Mouse (Mus musculus): ENCODE data around the gene Bche.

Bche gene

GRCm38 (mm10) chr3:73708410-73708714 is at the start of gene Bche:
Gene Bche, minus strand, starts transcription at chr3:73708415.
- DNase-seq (ENCODE audit: low read depth, low spot score): no peak

DNA sequence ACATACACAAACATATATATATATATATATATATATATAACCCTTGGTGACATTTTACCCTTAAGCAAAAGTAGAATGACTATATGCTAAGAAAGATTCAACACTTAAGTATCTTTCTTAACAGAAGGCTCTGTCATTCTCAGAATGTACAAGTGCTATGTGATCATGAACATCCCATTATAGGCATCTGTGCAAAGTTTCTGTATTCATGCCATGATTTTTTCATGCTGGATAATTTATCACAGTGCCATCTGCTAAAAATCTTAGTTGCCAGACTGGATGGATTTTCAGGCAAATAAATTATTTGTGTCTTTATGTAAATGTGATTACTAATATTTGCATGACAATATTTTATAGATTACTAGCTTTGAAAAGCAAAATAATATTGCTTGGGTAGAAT is 33.8 kb upstream of the Bche start:
- no peak for DNase-seq (ENCODE audit: low read depth, low spot score)

DNA sequence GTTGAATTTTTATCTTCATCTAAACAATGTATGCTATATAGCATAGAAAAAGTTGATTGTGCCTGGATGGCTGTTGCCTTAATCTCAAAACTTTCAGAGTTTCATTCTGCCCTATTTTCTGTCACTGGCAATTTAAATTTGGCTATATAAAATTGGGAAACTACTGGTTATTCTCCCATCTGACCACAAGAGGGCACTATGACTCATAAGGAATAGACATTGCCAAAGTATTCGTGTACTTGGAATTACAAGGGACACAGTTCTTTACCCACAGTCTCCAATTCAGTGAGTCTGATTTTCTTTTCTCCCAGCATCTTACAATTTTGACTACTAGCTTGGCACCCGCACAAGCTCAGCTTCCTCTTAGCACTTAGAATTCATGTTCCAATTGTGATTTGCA is 23.5 kb upstream of the Bche start:
- peak; percentile 50 for DNase-seq (ENCODE audit: low read depth, low spot score)

GRCm38 (mm10) chr3:73729511-73729910 is 21.3 kb upstream of the Bche start:
- no peak for DNase-seq (ENCODE audit: low read depth, low spot score)

DNA sequence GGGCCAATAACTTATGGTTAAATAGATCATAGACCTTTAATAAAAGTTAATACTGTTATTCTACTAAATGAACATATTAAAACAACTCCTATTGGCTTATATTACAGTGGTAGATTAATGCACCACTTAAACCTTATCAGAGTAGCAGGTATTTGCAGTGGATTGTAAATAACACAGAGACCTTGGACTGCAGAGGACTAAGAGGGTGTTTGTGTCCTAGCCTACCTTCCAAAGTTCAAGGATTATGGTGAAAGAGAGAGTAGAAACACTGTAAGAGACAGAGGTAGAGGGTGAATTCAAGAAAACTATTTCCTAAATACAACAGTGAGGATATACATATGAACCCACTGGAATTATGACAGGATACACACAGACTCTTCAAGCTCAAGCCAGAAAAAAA is 17.5 kb upstream of the Bche start:
- DNase-seq (ENCODE audit: low read depth, low spot score): no peak

DNA sequence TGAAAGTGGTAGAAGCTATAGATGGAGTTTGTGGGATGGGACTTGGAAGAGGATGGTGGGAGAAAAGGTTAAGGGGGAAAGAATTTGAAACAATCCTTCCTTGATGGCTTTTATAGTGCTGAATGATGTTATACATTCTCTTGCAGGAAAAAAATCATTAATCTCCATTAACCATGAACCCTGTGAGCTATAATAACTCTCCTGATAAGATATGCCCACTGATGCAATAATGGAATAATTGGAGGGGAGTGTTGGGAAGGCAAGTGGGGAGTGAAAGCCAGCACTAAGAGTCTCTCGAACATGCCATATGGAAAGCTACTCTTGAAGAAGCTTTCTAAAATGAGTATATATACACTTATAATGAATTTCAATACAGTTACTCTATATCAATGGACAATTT is 16.7 kb upstream of the Bche start:
- no peak for DNase-seq (ENCODE audit: low read depth, low spot score)

- DNase-seq (ENCODE audit: low read depth, low spot score): no peak
These were observed 9.5 kb upstream of the Bche start for GRCm38 (mm10) chr3:73717610-73718284.

GRCm38 (mm10) chr3:73709871-73710270 is 1.7 kb upstream of the Bche start:
- DNase-seq (ENCODE audit: low read depth, low spot score): no peak

- DNase-seq (ENCODE audit: low read depth, low spot score): no peak
These were observed 480 bp downstream of the Bche start for GRCm38 (mm10) chr3:73707461-73708409.

DNA sequence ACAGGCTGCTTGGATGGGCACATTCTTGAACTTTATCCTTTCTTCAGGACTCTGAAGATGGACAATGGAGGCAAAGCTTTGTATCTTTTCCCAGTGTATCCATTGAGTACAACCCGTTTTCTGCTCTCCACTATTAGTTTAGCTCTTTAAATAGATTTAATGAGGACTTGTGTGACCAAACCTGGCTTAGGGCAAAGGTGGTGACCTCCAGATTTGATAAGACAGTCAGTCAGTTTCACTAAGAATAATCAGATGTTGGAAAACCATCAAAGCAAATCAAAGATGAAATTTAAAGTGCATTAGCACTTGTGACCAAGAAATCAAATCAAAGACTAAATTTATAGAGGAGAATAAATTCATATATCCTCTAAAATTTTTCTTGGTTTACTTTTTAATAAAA is 1.7 kb downstream of the Bche start:
- DNase-seq (ENCODE audit: low read depth, low spot score): no peak

GRCm38 (mm10) chr3:73698889-73699288 is 9.3 kb downstream of the Bche start:
- no peak for DNase-seq (ENCODE audit: low read depth, low spot score)

- no peak for DNase-seq (ENCODE audit: low read depth, low spot score)
These were observed 34.9 kb downstream of the Bche start for GRCm38 (mm10) chr3:73673333-73673732.

GRCm38 (mm10) chr3:73668172-73668571 is 40.0 kb downstream of the Bche start:
- DNase-seq (ENCODE audit: low read depth, low spot score): no peak

GRCm38 (mm10) chr3:73667245-73668131 is 40.7 kb downstream of the Bche start:
- no peak for DNase-seq (ENCODE audit: low read depth, low spot score)

DNA sequence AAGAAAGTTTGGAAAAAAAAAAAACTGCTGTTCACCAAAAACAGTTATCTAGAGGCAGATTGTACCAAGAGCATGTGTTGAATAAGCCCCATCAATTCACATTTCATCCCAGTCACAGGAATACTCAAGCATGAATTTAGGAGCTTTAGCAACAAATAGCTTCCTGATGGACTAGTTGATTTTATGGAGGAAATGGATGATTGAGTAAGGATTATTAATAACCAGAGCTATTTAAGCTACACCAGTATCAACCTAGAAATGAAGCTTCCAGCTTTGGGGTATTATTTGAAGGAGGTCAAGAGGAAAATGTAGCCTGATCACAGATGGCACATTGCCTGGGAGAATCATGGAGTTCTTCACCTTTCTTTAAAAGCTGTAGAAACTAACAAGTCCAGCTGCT is 57.9 kb downstream of the Bche start:
- DNase-seq (ENCODE audit: low read depth, low spot score): no peak

DNA sequence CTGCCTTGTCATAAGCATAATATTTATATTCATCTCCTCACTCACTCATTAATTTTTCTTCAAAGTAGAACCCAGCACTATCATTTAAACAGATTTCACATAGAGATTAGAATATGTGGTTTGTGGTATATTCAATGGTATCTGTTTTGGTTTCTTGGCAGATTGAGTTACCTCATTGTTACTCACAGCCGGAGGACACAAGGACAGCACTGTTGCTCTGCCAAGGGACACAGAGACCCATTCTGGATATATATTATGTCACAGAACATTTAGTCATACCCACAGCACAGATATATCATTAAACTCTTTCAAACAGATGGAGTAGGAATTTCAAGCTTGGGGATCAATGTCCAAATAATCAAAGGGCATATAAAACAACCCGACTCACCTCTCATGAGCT is 61.2 kb downstream of the Bche start:
- no peak for DNase-seq (ENCODE audit: low read depth, low spot score)

DNA sequence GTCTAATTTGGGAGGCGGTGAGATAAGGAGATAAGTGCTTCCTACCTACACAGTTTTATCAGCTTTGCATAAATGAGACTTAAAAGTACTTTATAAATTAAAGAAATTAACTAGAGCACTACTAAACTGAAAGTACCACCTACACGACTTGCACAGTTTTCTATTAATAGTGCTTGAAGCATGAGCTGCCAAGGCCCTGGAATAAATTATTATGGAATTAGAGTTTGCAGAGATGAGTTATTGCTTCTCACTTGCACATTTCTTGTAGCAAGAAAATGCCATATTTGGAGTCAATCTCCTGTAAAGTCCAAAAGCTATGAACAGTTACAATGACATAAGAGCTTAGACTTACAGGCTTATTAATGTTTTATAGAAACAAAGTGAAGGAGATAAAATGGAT is 96.8 kb downstream of the Bche start:
- DNase-seq (ENCODE audit: low read depth, low spot score): no peak

- no peak for DNase-seq (ENCODE audit: low read depth, low spot score)
These were observed 116.3 kb downstream of the Bche start for GRCm38 (mm10) chr3:73591757-73592533.
